Mouse (Mus musculus) embryo, embryonic 9.5 days (tissue): ENCODE data around the gene Vmn1r128.
"Not testable (repeated sequence)": the region's sequence is repeated elsewhere in the genome, so short reads cannot be mapped to it uniquely, and the experiment has no call there.

Experiments
- DNase-seq: peaks from one replicate; pipeline ENCODE4 v3.0.0-alpha.2; 2017; ENCODE audit errors: extremely low spot score

The Vmn1r128 gene

DNA sequence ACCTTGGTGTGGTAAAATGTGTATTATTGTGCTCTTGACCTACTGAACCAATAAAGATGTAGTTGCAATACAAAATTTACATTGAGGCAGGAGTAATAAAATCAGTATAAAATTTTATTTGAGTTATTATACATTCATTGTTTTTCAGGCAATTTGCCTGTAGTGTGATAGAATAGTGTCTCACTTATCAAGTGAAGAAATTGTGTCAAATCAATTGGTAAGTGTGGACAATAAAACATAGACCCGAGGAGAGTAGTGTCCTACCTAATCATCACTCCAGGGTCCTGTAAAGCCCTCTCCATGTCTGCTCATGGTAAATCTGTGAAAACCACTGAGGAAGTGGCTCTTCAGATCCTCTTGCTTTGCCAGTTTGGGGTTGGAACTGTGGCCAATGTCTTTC, at the start of gene Vmn1r128:
Gene Vmn1r128 (plus strand): TSS at position 301 of the 400 bp plus-strand sequence.
- not testable (repeated sequence) for DNase-seq

DNA sequence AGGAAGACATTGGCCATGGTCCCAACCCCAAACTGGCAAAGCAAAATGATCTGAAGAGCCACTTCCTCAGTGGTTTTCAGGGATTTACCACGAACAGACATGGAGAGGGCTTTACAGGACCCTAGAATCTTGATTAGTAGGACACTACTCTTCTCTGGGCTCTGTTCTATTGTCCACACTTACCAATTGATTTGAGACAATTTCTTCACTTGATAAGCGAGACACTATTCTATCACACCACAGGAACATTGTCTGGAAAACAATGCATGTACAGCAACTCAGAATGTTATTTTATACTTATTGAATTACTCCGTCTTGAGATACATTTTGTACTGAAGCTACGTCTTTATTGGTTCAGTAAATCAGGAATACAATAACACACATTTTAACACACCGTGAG, 47.8 kb upstream of the Vmn1r128 start, which contains the start of gene Vmn1r126:
Gene Vmn1r126 (minus strand): TSS at position 101 of the 400 bp plus-strand sequence.
- not testable (repeated sequence) for DNase-seq

DNA sequence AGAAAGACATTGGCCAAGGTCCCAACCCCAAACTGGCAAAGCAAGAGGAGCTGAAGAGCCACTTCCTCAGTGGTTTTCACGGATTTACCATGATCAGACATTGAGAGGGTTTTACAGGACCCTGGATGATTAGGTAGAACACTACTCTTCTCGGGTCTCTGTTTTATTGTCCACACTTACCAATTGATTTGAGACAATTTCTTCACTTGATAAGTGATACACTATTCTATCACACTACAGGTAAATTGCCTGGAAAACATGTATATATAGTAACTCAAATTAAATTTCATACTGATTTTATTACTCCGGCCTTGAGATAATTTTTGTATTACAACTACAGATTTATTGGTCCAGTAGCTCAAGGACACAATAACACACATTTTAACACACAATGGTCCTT, 29.4 kb upstream of the Vmn1r128 start, which contains the start of gene Vmn1r127:
Gene Vmn1r127 (minus strand): TSS at position 101 of the 400 bp plus-strand sequence.
- not testable (repeated sequence) for DNase-seq

DNA sequence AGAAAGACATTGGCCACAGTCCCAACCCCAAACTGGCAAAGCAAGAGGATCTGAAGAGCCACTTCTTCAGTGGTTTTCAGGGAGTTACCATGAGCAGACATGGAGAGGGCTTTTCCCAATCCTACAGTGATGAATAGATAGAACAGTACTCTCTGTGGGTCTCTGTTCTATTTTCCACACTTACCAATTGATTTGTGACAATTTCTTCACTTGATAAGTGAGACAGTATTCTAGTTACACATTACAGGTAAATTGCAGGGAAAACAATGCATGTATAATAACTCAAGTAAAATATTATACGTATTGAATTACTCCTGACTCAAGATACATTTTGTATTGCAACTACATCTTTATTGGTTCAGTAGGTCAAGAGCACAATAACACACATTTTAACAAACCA, 12.0 kb downstream of the Vmn1r128 start, which contains the start of gene Vmn1r129:
Gene Vmn1r129 (minus strand): TSS at position 101 of the 400 bp plus-strand sequence.
- DNase-seq = not testable (repeated sequence)
